8 mouse cellular contexts compared by ENCODE assay signal in genomic region chr11:98809457-98810290, GRCm38 (mm10). TPM values are rescaled to one million over a fixed set of nuclear protein-coding genes. Genes with fewer than 3 reads are reported as not detected.
DNase-seq lines count a peak whose midpoint lies in the region; ATAC-seq lines count a peak whose summit lies in the region.

No protein-coding gene starts in this region.

- H3K36me3 ChIP-seq in heart, embryonic 14.5 days (ENCODE audit: control insufficient read depth, insufficient read depth, low read length), result peaks cover 75% of the 10 kb centered on the region
- H3K36me3 ChIP-seq in liver, embryonic 13.5 days, result peaks cover 69% of the 10 kb centered on the region
- peaks cover 15% of the 10 kb centered on the region; the same call in 1 of the 2 replicates for H3K36me3 ChIP-seq in stomach, embryonic 16.5 days (ENCODE audit: control insufficient read depth, insufficient read depth, low read length)

- peak overlapping the region; percentile 94 for H3K27ac ChIP-seq in brown adipose tissue, adult 24 weeks (replicated peaks; ENCODE audit: low read depth, low read length)
- H3K27ac ChIP-seq in heart, embryonic 14.5 days (replicated peaks in 1 of 2; ENCODE audit: control insufficient read depth in 1 of 2, insufficient read depth in 1 of 2, low read depth in 2 of 2, low read length in 2 of 2), result peak overlapping the region; percentile 93 to 96
- H3K27ac ChIP-seq in liver, embryonic 13.5 days, result peak overlapping the region; percentile 97
- peak overlapping the region; percentile 99 for H3K27ac ChIP-seq in stomach, embryonic 16.5 days (ENCODE audit: low read length)

- H3K9ac ChIP-seq in heart, embryonic 14.5 days (ENCODE audit: low read length), result peak overlapping the region; percentile 93
- H3K9ac ChIP-seq in liver, embryonic 13.5 days, result peak overlapping the region; percentile 98
- peak overlapping the region; percentile 91 for H3K9ac ChIP-seq in stomach, embryonic 16.5 days (ENCODE audit: low read length)

- peak overlapping the region; percentile 84 for H3K4me3 ChIP-seq in brown adipose tissue, adult 24 weeks (ENCODE audit: insufficient read depth, low read depth, low read length)
- H3K4me3 ChIP-seq in heart, embryonic 14.5 days (ENCODE audit: control insufficient read depth in 1 of 2, insufficient read depth in 1 of 2, low read depth in 1 of 2, low read length in 2 of 2), result peak overlapping the region; percentile 84 to 88
- H3K4me3 ChIP-seq in liver, embryonic 13.5 days (replicated peaks), result peak overlapping the region; percentile 95
- peak overlapping the region; percentile 75 for H3K4me3 ChIP-seq in stomach, embryonic 16.5 days (replicated peaks; ENCODE audit: low read length)

- no peaks in the 10 kb centered on the region for H3K4me1 ChIP-seq in brown adipose tissue, adult 24 weeks (ENCODE audit: control insufficient read depth, insufficient read depth, insufficient read length, low read length)
- peaks cover 2 to 10% of the 10 kb centered on the region in 2 experiments for H3K4me1 ChIP-seq in heart, embryonic 14.5 days (ENCODE audit: control insufficient read depth in 2 of 2, insufficient read depth in 2 of 2, low read length in 2 of 2)
- H3K4me1 ChIP-seq in liver, embryonic 13.5 days (replicated peaks), result peaks cover 50% of the 10 kb centered on the region
- peaks cover 10% of the 10 kb centered on the region for H3K4me1 ChIP-seq in stomach, embryonic 16.5 days (ENCODE audit: control insufficient read depth, insufficient read depth, low read length)

- H3K4me2 ChIP-seq in heart, embryonic 14.5 days (ENCODE audit: low read length), result peak overlapping the region; percentile 95
- H3K4me2 ChIP-seq in liver, embryonic 13.5 days, result peak overlapping the region; percentile 83
- H3K4me2 ChIP-seq in stomach, embryonic 16.5 days (ENCODE audit: low read depth, low read length), result peak overlapping the region; percentile 74

- no peaks in the 10 kb centered on the region for H3K9me3 ChIP-seq in heart, embryonic 14.5 days (ENCODE audit: control insufficient read depth, low read length)
- H3K9me3 ChIP-seq in liver, embryonic 13.5 days (replicated peaks), result no peaks in the 10 kb centered on the region
- no peaks in the 10 kb centered on the region for H3K9me3 ChIP-seq in stomach, embryonic 16.5 days (replicated peaks; ENCODE audit: control insufficient read depth, low read length)

- under 1% methylated on average over 74 of the region's 84 CpGs for WGBS in heart, embryonic 14.5 days
- WGBS in liver, embryonic 13.5 days (ENCODE audit: insufficient replicate concordance), result under 1% methylated on average over 83 of the region's 84 CpGs
- WGBS in stomach, embryonic 16.5 days, result under 1% methylated on average over 84 of the region's 84 CpGs

- H3K27me3 ChIP-seq in heart, embryonic 14.5 days (ENCODE audit: control insufficient read depth, insufficient read depth, low read length), result no peaks in the 10 kb centered on the region
- H3K27me3 ChIP-seq in liver, embryonic 13.5 days, result no peaks in the 10 kb centered on the region
- no peaks in the 10 kb centered on the region for H3K27me3 ChIP-seq in stomach, embryonic 16.5 days (ENCODE audit: control insufficient read depth, insufficient read depth, low read length)

- peak; percentile 99 for DNase-seq in CD4-positive, CD25-positive, alpha-beta regulatory T cell, adult 2 months (ENCODE audit: low read depth, low spot score)
- peak; percentile 59 for DNase-seq in fat pad, adult 2 months (ENCODE audit: extremely low read depth, low read depth, low spot score)
- DNase-seq in kidney, postnatal 14 days, result peak; percentile 100
- peak; percentile 99 for DNase-seq in liver, embryonic 13.5 days
- DNase-seq in neural tube, embryonic 10.5 days (ENCODE audit: extremely low spot score, low spot score), result peak; percentile 97

- peak; percentile 99 for ATAC-seq in heart, embryonic 14.5 days (ENCODE audit: insufficient number of reproducible peaks, insufficient read depth, low FRiP score, low read depth)
- peak; percentile 98 for ATAC-seq in liver, embryonic 13.5 days (ENCODE audit: low read depth)
- ATAC-seq in stomach, embryonic 16.5 days (ENCODE audit: insufficient read depth, low FRiP score), result peak; percentile 99

RNA-seq across cellular contexts. Expression of gene Casc3, which starts 5.0 kb away (rescaled TPM):
- 9.2 and 16.9 TPM in 2 replicates for polyA plus RNA-seq in brown adipose tissue, adult 24 weeks (2012; ENCODE audit: insufficient read depth, insufficient read length, missing spikeins)
- 22.6 and 22.9 TPM in 2 replicates for polyA plus RNA-seq in heart, embryonic 14.5 days (2014; fragmentation: Nextera tagmentation; extraction: Ambion mirVana)
- 13.3 and 16.1 TPM in 2 replicates for polyA plus RNA-seq in liver, embryonic 13.5 days (2015; fragmentation: Nextera tagmentation; extraction: Ambion mirVana)
- 25.1 and 26.3 TPM in 2 replicates for polyA plus RNA-seq in stomach, embryonic 16.5 days (2015; fragmentation: Nextera tagmentation; extraction: Ambion mirVana)

RNA-seq across cellular contexts. Expression of gene Msl1, which starts 14.4 kb away (rescaled TPM):
- polyA plus RNA-seq in brown adipose tissue, adult 24 weeks (2012; ENCODE audit: insufficient read depth, insufficient read length, missing spikeins), result 36.3 and 40.8 TPM in 2 replicates
- polyA plus RNA-seq in heart, embryonic 14.5 days (2014; fragmentation: Nextera tagmentation; extraction: Ambion mirVana), result 13.3 and 15.3 TPM in 2 replicates
- polyA plus RNA-seq in liver, embryonic 13.5 days (2015; fragmentation: Nextera tagmentation; extraction: Ambion mirVana), result 6.8 and 6.9 TPM in 2 replicates
- 18.0 and 18.4 TPM in 2 replicates for polyA plus RNA-seq in stomach, embryonic 16.5 days (2015; fragmentation: Nextera tagmentation; extraction: Ambion mirVana)

RNA-seq across cellular contexts. Expression of gene Rapgefl1, which starts 26.9 kb away (rescaled TPM):
- polyA plus RNA-seq in brown adipose tissue, adult 24 weeks (2012; ENCODE audit: insufficient read depth, insufficient read length, missing spikeins), result 0.40 TPM in 1 of 2 replicates, not detected in the other
- polyA plus RNA-seq in heart, embryonic 14.5 days (2014; fragmentation: Nextera tagmentation; extraction: Ambion mirVana), result 0.82 and 0.95 TPM in 2 replicates
- 0.20 and 0.23 TPM in 2 replicates for polyA plus RNA-seq in liver, embryonic 13.5 days (2015; fragmentation: Nextera tagmentation; extraction: Ambion mirVana)
- polyA plus RNA-seq in stomach, embryonic 16.5 days (2015; fragmentation: Nextera tagmentation; extraction: Ambion mirVana), result 6.5 and 7.8 TPM in 2 replicates

RNA-seq across cellular contexts. Expression of gene Nr1d1, which starts 34.5 kb away (rescaled TPM):
- polyA plus RNA-seq in brown adipose tissue, adult 24 weeks (2012; ENCODE audit: insufficient read depth, insufficient read length, missing spikeins), result 78.3 and 90.9 TPM in 2 replicates
- 6.0 and 6.4 TPM in 2 replicates for polyA plus RNA-seq in heart, embryonic 14.5 days (2014; fragmentation: Nextera tagmentation; extraction: Ambion mirVana)
- polyA plus RNA-seq in liver, embryonic 13.5 days (2015; fragmentation: Nextera tagmentation; extraction: Ambion mirVana), result 0.59 and 1.0 TPM in 2 replicates
- 2.6 and 4.1 TPM in 2 replicates for polyA plus RNA-seq in stomach, embryonic 16.5 days (2015; fragmentation: Nextera tagmentation; extraction: Ambion mirVana)

RNA-seq across cellular contexts. Expression of gene Wipf2, which starts 53.8 kb away (rescaled TPM):
- polyA plus RNA-seq in brown adipose tissue, adult 24 weeks (2012; ENCODE audit: insufficient read depth, insufficient read length, missing spikeins), result 5.2 and 5.8 TPM in 2 replicates
- 3.1 and 3.2 TPM in 2 replicates for polyA plus RNA-seq in heart, embryonic 14.5 days (2014; fragmentation: Nextera tagmentation; extraction: Ambion mirVana)
- 1.3 TPM in 2 replicates for polyA plus RNA-seq in liver, embryonic 13.5 days (2015; fragmentation: Nextera tagmentation; extraction: Ambion mirVana)
- polyA plus RNA-seq in stomach, embryonic 16.5 days (2015; fragmentation: Nextera tagmentation; extraction: Ambion mirVana), result 5.0 and 5.3 TPM in 2 replicates

Comparison
In these comparisons a context has a peak if more than half of its experiments do, and no peak if none do; other contexts are left out.
1. Peak in every context shown above with its lines: DNase-seq, ATAC-seq, H3K4me3 ChIP-seq and H3K27ac ChIP-seq.